Mouse (Mus musculus) left cerebral cortex, adult 11 months (tissue): ENCODE data around the gene Ahnak.
"Not testable (repeated sequence)": the region's sequence is repeated elsewhere in the genome, so short reads cannot be mapped to it uniquely, and the experiment has no call there.

Source experiments
- DNase-seq: peaks from one replicate; pipeline ENCODE4 v3.0.0; 2022; ENCODE audit warnings: low spot score

Gene Ahnak

DNA sequence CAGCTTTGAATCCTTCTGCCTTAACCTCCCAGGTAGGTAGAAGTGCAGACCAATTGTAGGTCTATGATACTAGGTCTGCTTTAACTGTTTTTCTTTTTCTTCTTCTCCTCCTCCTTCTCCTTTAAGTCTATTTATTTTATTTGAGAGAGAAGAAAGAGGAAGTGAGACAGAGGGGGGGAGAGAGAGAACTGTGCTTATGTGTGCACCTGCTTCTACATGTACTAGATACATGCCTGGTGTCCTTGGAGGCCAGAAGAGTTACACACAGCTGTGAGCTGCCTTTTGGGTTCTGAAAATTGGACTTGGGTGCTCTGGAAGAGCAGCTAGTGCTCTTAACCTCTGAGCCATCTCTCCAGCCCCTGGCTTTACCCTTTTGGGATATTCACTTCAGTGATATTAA lies 52.0 kb downstream of the Ahnak start:
- DNase-seq = no peak

- no peak for DNase-seq
Observed at GRCm38 (mm10) chr19:9043123-9043522, 54.0 kb downstream of the Ahnak start.

GRCm38 (mm10) chr19:9044291-9044690 lies 55.2 kb downstream of the Ahnak start:
- DNase-seq = no peak

DNA sequence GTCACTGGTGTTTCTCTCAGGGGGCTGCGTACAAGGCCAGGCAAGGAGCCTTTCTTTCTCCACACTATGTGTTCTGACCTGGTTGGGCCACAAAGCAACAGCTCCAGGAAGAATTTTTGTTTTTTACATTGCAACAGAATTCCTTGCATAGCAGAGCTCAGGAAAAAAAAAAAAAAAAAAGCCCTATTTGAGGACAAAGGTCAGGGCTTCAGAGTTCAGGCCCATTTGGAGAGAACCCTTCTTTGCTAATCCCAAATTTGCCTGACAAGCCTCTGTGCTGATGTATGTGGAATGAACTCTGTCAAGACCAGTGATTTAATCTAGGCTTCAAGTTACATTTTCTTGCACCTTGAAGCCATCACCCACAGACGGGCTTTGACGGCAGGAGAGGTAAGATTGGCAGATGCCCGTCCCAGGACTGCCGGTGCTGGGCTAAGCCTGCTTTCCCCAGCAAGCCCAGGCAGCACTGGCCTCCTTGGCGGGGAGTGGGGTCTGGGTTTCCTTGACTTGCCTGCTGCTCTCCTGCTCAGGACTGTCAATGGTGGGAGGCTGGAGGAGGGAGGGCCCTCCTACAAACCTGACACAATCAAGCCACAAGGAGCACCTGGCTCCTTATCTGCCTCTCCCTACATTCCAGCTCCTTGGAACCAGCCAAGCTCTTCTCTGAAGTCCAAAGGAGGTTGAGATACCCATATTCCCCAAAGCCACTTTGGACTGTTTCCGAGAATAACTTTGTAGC lies 58.3 kb downstream of the Ahnak start:
- DNase-seq = no peak

GRCm38 (mm10) chr19:9047946-9048387 lies 58.9 kb downstream of the Ahnak start:
- no peak for DNase-seq

DNA sequence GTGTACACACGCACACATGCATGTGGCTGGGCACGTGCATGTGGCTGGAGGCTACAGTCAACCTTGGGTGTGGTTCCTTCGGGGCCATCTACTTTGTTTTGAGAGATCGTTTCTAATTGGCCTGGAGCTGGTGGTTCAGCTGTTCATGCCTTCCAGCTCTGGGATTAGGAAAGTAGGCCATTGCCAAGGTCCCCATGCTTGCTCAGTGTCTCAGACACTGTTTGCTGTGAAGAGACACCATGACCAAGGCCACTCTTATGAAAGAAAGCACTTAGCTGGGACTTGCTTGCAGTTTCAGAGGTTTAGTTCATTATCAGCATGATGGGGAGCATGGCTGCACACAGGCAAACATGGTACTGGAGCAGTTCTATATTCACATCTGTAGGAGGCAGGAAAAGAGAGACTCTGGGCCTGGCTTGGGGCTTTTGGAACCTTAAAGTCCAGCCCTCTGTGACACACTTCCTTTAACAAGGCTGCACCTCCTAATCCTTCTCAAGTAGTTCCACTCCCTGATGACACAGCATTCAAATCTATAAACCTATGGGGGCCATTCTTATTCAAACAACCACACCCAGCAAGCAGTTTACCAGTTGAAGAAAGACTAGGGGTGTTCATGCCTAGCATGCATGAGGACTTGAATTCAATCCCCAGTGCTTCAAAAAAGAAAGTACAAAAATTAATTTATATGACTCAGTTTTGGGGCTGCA lies 60.0 kb downstream of the Ahnak start:
- DNase-seq = no peak

- DNase-seq = no peak
Observed at GRCm38 (mm10) chr19:9050294-9051229, 61.5 kb downstream of the Ahnak start.

DNA sequence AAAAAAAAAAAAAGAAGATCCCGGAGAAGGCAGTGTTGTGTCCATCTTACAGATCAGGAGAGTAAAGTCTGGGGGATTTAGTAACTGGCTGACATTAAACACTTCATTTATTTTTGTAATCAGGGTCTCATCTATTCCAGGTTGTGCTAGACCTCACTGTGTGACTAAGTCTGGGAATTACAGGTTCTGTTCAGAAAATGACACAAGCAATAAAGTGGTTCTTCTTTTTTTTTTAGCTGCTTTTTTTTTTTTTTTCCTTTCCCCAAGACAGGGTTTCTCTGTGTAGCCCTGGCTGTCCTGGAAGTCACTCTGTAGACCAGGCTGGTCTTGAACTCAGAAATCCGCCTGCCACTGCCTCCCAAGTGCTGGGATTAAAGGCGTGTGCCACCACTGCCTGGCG lies 62.9 kb downstream of the Ahnak start:
- DNase-seq = not testable (repeated sequence)

DNA sequence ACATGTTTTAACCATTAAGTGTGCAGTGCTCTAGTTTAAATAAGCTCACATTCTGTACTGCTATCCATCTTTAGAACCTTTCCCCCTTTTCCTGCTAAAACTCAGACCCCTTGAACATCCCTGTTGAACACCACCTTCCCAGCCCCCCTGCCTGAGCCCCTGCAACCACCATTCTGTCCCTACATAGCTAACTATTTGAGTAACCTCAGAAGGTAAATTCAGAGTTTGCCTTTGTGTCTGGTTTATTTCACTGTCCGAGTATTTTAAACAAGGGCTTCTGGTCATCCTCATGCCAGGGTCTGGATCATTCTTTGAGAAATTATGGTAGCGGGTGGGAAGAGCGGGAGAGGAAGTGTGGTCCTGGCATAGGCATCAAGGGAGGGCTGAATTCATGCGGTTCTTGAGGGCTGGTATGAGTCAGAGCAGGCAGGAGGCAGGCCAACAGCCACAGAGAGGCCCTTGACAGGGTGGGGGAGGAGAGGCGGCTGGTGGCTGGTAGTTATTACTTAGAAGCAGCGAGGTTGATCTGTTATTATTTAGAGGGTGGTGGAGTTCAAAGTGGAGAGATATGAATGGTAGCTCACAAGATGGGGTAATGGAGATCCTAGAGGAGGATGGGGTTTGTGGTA lies 63.8 kb downstream of the Ahnak start:
- DNase-seq = no peak

- no peak for DNase-seq
Observed at GRCm38 (mm10) chr19:9055153-9055552, 66.1 kb downstream of the Ahnak start.

- no peak for DNase-seq
Observed at GRCm38 (mm10) chr19:9055703-9056355, 66.7 kb downstream of the Ahnak start.

DNA sequence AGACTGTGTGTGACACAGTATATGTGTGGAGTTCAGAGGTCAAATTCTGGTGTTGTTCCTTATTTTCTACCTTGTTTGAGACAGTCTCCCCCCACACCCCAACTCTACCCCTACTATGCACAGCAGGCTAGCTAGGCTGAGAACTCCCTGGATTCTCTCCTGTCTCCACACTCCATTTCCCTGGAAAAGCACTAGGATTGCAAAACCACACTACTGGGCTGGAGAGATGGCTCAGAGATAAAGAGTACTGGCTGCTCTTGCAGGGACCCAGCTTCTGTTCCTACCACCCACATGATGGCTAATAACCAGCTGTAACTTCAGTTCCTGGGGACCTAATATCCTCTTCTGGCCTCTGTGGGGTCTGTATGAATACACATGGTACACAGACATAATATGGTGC lies 68.6 kb downstream of the Ahnak start:
- DNase-seq = no peak

DNA sequence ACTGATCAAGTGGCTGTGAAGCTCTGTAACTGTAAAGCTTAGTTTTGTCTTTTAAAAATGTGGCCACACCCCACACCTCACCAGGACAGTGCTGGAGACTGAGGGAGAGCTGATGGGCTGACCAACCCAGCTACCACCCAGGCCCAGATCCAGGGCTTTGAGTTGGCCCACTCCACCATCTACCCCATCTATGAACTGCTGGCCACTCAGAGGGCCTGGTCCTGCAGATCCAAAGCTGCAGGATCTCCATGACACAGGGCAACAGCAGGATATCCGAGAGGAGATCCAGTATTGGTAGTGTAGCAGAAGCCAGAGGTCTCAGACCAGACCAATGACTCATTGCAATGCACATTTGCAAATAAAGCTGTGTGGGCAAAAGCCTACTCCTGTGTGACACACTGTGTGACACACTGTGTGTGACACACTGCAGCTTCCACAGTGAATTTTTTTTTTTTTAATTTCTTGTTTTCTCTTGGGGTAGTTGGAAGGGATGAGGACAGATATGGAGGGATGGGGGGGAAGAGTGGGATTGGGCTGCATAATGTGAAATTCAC lies 69.3 kb downstream of the Ahnak start:
- DNase-seq = no peak

DNA sequence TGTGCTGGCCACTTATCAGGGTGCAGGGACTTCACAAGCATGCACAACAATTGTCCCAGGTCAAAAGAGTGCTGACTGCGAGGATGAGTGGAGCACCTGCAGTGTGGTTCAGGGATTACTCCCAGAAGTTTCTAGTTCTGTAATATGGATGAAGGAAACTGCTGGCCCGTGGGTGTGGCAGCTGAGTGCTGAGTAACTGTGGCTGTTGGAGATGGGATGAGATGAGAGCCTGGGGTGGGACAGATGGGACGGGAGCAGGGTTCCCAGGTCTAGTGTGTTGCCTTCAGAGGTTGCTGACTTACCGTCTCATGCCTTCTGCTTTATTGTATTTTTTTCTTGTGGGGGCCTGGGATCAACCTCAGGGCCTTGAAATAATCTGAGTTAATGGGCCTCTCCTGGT lies 69.9 kb downstream of the Ahnak start:
- DNase-seq = no peak

DNA sequence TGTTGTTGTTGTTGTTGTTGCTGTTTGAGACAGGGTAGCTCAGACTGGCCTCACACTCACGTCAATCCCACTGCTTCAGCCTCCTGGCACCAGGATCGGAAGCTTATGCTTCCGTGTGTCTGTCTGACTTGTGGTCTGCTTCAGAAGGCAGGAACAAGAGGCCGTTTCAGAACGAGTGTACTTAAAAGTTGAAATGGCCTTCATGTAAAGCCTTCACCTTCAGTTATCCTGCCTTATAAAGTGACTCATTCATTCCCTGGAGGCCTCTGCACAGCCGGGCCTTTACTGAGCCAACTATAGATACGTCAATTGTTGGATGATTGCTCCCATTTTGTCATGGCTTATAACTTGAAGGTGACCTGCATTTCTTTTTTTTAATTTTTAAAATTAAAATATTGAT lies 70.3 kb downstream of the Ahnak start:
- no peak for DNase-seq

GRCm38 (mm10) chr19:9060103-9060502 lies 71.0 kb downstream of the Ahnak start:
- DNase-seq = no peak

DNA sequence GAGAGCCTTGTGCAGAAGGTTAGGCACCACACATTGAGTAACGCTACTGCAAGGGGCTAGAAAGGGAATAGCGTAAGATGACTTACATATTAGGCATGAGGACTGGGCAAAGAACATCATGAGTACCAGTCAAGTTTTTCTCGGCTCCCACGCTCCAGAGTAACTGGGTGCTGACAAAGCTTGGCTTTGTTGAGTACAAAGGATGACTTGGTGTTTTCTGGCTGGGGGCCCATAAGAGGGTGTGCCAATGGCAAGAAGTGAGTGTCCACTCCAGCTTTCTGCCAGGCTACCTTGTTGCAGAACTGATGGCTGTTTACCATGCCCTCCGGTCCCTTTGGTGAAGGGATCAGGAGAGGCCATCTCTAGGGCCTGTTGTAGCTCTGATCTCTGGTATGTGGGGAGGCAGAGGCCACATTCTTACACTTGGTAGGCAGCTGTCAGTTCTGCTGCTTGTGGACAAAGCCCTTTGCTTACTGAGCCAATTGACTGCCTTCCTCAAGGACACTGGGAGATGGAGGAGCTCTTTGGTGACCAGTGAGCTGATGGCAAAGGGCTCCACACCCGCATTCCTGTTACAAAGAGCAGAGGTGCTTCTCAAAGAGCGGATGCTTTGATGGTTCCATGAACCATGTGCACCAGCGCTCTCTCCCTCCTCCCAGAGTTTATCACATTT lies 72.3 kb downstream of the Ahnak start:
- DNase-seq = no peak

GRCm38 (mm10) chr19:9062822-9063221 lies 73.7 kb downstream of the Ahnak start:
- DNase-seq = no peak

- no peak for DNase-seq
Observed at GRCm38 (mm10) chr19:9063831-9064230, 74.7 kb downstream of the Ahnak start.
